Mouse (Mus musculus): ENCODE measurements around the gene Ptpra.

Ptpra gene

DNA sequence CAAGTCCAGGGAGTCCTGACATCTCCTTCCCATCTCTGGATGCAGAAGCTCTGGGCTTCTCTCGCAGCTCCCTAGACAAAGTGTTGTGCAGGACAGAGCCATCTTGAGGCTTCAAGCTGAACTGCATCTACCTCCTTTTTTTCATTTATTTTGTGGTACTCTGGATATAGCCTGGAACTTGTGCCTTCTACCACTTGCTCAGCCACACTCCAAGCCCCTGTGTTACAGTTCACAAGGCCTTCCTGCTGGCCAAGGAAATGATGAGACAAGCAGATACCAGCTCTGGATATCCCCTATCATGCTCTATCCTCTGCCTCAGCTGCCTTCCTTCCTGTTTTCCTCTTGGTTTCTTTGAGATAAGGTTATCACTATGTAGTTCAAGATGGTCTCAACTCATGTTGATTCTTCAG lies 147.5 kb downstream of the Ptpra start:
- peak; percentile 18 for DNase-seq (ENCODE audit: low spot score)

DNA sequence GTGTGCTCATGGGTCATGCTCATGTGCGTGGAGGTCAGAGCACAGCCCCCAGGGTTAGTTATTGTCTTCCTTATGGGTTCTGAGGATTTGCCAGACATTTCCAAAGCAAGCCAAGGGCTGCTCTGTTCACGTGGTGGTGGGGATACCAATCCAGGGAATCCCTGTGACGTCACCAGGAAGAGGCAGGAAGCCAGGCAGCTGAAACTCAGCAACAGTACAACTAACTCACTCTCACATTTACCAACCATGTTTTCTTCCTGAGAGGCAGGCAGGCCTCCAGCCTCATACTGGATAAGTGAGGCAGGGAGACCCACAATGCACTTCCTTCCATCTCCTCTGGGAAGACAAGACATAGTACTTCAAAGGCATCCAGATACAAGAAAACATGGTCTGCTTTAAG lies 148.3 kb downstream of the Ptpra start:
- no peak for DNase-seq (ENCODE audit: low spot score)

DNA sequence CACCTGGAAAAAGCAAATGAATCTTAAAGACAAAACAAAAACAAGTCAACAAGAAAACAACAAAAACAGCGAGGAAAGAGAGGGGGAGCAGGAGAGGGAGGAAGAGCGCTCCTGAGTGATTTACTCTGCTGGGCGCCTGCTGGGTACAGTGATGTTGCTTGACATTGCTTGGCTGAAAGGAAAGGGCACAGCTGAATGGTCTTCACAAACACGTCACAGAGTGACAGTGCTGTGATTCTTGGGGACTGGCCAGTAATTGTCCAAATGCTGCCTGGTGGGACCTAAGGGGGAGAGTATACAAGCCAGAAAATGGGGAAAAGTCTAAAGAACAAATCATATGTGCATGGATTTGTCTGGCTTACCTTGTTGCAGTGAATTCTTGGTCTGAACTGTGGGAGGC lies 152.1 kb downstream of the Ptpra start:
- peak; percentile 25 for DNase-seq (ENCODE audit: low spot score)
